Mouse (Mus musculus): Measurements from ENCODE around the gene Thra.

GRCm38 (mm10) chr11:98768127-98769006 is 27.9 kb downstream of the Thra start:
- TF ChIP-seq CTCF (IDR thresholded peaks at IDR 0.05; ENCODE audit: low read depth, low read length) (no peak), GATA2 (IDR thresholded peaks at IDR 0.05; ENCODE audit: borderline replicate concordance, low read depth, low read length) (no peak), TAL1 (conservative IDR thresholded peaks at IDR 0.05; ENCODE audit: low read depth, low read length) (no peak)

Measured in G1E (cell line).